Mouse (Mus musculus) urinary bladder, postnatal 36 days (tissue): ENCODE measurements at regions not wholly inside any gene's neighbourhood (a gene's known extent, or its start where the extent isn't known, plus 50 kb on each side); places are given as distances from the start of the nearest gene placed in this dataset.
A peak's percentile ranks its signal among the peaks of the same experiment; 100 is the strongest.
"Not testable (repeated sequence)": the region's sequence is repeated elsewhere in the genome, so short reads cannot be mapped to it uniquely, and the experiment has no call there.

Source experiments
- DNase-seq, 2 experiments: peaks; one replicate each; pipeline ENCODE4 v3.0.0; 2022; ENCODE audit warnings: low spot score in 2 of 2, mixed read lengths in 1 of 2

DNA sequence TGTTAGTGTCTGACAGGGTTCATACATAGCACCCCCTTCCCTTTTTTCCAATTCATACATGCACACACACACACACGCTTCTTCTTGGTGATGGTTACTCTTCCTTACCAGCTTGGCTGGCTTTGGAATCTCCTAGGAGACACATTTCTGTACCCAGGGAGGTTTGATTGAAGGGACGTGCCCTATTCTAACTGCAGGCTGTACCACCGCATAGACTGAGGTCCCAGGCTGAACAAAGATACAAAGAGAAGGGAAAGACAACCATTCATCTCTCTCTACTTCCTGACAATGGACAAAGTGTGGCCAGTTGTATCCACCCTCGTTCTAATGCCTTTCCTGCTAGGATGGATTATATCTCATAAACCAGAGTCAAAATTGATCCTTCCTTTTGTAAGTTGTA, 100.0 kb downstream of the Raet1d start:
- DNase-seq = not testable (repeated sequence)

DNA sequence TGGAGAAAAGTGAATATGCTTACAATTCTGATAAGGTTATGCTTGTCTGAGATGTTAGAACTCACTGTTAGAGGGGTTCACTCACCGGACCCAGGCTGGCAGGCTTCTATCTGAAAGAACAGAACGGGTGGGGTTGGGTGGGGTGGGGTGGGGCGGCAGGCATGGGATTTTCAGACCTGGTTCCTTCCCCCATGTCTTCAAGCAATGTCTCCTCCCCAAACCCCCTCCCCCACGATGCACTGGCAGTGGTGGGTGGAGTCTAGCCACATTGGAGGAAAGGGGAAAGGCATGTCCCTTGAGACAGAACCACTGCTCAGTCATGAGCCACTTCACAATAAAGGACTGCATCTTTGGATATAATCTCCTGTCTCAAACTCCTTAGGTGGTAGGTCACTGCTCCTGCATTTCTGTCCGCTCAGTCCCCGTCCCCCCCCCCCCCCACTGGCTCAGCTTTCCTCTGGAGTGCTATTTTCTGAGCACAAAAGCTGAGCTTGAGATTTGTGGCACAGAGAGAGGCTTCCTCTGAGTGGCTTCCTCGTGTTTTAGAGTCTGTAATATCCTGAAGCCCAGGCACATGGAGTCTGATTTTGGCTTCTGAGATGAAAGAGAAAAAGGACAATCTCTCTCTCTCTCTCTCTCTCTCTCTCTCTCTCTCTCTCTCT, 100.6 kb downstream of the Raet1d start:
- not testable (repeated sequence) for DNase-seq

GRCm38 (mm10) chr10:22461480-22462050, 101.2 kb downstream of the Raet1d start:
- not testable (repeated sequence) for DNase-seq

DNA sequence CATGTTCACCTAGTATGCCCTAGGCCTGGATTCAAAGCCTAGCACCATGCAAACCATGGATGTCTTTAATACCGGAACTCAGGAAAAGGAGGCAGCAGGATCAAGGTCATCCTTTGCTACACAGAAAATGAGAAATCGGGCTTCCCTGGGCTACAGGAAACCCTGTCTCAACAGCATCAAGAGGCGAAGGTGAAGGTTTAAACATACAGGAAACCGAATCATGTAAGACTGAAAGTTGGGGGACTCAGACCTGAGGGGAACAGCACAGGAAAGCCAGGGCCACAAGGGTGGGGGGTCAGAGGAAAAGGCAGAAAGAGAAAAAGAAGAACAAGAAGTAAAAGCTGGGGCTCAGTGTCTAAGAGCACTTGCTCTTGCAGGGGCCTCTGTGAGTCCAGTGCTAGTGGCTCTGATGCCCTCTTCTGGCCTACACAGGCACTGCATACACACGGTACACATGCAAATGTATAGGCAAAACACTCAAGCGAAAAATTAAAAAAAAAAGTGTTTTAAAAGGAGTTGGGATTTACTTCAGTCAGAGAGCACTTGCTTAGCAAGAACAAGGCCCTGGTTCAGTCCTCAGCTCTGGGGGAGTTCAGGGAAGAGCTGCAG, 111.5 kb downstream of the Raet1d start:
- DNase-seq = not testable (repeated sequence)

- peak; percentile 12 to 13 for DNase-seq
These were observed 119.5 kb downstream of the Raet1d start for GRCm38 (mm10) chr10:22479860-22480259.

DNA sequence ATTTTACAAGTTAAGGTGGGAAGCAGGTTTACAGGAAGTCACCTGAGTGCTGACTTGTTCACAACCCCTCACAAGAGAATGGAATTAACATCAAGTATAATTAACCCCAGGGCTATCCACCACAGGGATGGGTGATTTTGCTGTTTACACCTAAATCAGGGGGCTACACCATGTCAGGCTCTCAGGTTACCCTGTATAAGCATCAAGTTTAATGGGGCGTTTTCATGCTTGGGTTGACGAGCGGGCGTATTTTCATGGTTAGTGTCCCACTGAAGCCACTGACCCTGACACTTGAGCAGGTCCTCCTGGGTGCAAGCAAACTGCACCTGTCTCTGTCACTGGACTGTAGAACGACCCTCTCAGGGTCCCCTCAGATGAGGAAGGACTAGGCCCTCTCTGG, 126.7 kb downstream of the Raet1d start:
- not testable (repeated sequence) for DNase-seq

DNA sequence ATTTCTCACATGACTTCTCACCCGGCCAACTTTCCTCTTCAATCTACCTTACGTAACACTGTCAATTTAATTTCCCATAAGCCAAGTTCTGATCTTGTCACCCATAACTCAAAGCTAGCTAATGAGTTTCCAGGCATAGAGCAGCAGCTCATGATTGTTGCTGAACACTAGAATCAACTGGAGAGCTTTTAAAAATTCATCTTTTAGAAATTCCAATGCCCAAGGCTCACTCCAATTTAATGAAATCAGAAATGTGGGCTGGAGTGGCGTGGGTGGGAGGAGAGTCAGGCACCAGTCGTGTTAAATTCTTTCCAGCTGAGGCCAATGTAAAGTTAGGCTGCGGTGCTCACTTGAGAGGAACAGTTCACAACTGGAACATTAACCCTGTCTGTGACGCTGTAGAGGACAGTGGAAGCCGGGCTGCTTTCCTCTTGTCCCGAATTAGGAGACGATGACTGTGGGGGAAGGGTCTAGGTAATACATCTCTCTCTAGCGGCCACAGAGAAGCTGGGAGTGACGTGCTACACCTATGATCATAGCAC, 131.5 kb downstream of the Raet1d start:
- not testable (repeated sequence) for DNase-seq

- no peak for DNase-seq
These were observed 135.7 kb downstream of the Raet1d start for GRCm38 (mm10) chr10:22495975-22496496.
